Mouse (Mus musculus): ENCODE data around the gene Adpgk.
A peak's percentile ranks its signal among the peaks of the same experiment; 100 is the strongest.

Adpgk gene

DNA sequence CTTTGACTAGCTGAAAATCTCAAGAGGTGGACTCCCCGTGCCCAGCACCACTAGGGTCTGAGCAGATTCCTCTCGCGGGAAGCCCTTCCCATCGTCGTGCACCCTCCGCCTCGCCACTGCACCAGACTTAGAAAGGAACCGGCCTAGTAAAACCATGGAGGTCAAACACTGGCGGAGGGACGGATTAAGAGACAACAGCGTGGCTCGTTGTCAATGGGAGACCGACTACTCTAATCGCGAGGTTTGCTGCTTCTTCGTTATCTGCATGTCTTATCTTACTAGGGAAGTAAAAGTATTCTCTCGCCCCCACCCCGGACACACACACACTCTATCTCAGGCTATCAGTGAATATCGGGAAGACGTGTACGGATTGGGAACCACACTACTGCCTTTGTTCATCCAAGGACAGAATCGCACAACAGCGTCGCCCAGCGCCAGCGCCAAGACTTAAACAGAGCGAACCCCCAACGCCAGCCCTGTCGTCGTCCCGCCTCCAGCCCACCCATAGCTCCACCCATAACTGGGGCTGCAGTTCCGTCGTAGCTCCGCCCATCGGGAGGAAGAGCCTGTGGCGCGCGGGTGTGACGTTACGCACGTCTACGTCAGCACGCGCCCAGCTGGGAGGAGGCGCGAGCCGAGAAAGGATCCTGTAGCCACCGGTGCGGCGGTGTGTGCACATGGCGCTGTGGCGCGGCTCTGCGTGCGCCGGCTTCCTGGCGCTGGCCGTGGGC, at the start of gene Adpgk:
TSS of gene Adpgk (plus strand) at position 602 of the 731 bp plus-strand sequence.
- DNase-seq (ENCODE audit: low spot score): peak; percentile 82

DNA sequence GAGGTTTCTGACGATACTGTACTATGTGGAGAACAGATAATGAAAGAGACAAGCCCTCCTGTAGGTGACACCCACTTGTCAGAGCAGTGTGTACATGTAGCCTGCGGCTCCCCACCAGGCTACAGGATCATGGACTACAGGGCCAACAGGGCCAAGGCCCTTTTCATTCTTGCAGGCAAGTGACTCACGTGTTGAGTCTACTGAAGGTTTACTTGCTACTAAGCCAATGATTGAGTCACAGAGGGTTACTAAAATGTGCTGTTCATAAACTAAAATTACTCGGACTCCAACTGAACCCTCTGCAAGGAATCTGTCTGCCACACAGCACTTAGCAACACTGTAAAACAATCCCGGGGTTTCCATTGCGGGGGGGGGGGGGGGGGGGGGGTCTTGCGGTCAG, 46.2 kb upstream of the Adpgk start:
- no peak for DNase-seq (ENCODE audit: low spot score)

DNA sequence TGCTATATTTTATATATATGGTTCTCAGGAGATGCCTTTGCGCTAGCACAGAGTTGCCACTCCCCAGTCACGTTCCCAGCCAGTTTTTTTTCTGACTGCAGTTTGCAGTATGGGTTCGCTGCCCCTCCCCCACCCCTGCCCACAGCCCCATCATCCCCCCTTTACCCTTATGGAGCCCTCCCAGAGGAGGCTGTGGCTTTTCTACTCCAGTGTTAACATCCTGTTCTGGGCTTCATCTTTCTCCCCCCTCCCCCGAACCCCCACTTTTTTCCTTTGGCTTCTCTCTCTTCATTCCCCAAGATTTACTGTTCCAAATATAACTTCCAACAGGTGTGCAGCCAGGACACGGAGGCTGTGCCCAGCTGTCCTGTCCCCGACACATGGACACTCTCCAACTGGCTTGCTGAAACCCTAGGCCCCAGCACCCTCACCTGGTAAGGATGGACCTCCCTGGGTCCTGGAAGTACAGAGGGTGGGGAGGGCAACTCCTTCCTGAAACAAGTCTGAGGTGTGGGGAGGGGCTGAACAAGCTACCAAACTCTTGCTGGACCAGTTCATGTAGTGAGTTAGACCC, 44.8 kb upstream of the Adpgk start:
- DNase-seq (ENCODE audit: low spot score): no peak

DNA sequence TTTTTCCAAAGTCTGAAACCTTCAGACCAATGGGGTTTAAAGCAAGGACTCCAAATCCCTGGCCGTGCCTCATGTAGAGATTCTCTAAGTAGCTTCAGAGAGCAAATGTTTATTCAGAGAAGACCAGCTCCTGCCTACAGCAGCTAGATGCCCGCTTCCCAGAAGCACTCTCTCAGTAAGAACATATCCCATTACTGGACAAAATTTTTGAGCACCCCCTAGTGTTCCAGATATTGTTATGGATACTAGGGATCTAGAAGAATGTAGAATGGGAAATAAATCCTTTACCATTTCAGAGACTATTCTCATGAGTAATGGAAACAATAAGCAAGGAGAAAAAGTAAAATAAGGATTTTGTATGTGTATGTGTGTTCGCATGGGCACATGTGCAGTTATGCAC, 42.0 kb upstream of the Adpgk start:
- DNase-seq (ENCODE audit: low spot score): no peak

DNA sequence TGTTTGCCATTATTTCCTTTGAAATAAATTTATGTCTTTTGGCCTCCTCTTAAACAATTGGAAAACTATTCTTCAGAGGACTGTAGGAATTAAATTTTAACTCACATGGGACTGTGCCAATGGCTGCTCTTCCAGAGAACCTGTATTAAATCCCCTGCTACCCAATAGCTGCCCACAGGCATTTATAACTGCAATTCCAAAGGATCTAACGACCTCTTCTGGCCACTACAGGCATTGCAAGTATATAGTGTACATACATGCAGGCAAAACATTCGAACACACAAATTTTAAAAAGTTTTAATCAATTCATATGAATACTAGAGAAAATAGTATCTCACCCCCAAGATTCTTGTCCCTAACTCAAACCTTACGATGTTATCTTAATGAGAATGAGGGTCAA, 41.1 kb upstream of the Adpgk start:
- no peak for DNase-seq (ENCODE audit: low spot score)

DNA sequence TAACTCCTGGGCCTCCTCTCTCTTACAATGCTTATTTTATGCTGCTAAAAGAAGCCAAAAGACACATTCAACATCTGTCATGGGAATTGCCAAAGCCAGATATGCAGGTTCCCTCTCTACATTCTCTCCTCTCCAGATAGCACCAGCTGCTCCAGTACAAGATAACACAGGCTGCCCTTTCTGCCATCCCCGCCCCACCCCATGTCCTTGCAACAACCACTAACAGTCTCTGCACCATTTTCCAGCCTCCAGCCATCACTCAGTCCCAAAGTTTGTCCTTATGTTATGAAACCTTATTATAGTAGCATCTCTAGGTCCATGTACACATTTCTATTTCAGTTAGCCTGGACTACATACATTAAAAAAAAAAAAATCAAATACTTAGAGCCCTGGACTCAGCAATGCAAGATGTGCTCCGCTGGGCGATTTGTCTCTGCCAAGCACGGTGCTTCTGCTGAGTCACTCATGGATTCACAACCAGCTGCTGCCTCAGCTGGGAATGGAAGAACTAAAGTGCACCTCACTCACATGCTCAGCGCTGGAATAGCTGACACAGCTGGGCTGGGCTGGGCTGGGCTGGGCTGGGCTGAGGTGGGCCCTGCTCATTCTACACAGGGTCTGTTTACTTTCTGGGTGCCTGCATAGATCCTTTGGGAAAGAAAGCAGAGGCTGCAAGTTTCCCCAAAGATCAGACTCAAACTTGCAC, 36.5 kb upstream of the Adpgk start:
- no peak for DNase-seq (ENCODE audit: low spot score)

DNA sequence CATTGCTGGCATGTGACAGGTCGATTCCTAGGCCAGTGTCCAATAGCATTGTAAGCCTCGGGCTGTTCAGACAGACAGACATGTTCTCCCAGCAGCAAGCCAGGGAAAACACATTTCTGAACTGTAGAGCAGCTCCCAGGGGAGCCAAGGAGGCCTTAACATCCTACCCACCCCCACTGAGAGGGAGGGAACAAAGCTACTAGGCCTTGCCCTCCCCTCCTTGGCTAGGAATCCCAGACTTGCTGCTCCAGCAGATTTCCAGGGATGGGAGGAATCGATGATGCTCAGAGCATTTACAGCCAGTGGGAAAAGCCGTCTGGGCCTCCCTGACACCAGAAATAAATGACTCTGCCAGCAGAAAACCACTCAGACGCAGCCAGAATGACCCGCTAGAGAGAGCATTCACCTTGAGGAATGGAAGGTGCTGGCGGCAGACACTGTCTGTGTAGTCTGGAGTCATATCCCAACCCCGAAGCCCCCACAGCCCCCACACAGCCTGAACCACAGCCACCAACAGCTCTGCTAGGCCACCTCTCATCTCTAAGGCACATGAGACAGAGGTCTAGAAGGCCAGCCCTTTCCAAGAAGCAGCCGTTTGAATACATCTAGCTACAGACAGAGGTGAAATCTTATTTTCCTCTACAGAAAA, 31.4 kb upstream of the Adpgk start:
- DNase-seq (ENCODE audit: low spot score): no peak

DNA sequence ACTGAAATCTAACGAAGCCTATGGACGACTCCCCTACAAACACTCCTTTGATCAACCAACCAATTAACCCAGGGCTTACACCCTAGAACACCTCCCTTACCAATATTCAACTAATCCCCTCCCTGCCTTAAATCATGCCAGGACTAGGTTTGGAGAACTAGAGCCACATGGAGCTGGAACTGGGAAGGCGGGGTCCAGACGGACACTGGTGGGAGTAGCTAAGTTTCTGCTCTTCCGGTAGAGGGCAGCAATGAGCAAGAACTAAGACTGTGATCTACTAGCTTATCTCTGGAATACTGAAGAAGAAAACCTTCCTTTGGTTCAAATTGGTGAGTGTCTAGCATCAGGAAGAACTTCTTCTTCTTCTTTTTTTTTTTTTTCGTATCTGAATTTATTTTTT, 25.0 kb upstream of the Adpgk start:
- DNase-seq (ENCODE audit: low spot score): no peak

DNA sequence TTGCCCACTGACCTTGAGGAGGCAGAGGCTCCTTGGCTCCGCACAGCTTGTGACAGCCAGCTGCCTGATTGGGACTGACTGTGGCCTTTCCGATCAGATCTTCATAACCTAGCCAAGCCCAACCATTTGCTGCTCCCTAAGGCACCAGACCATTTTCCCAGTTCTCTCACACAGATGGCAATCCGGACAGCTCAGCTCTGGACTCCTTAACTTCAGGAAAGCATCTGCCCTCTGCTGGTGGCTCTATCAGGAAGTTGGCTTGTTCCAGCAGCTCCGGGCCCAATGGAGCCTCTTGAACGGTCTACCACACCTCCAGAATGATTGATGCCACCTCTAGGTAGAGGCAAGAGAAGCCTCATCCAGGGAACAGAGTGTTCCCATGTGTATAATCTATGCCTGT, 21.6 kb upstream of the Adpgk start:
- DNase-seq (ENCODE audit: low spot score): no peak

DNA sequence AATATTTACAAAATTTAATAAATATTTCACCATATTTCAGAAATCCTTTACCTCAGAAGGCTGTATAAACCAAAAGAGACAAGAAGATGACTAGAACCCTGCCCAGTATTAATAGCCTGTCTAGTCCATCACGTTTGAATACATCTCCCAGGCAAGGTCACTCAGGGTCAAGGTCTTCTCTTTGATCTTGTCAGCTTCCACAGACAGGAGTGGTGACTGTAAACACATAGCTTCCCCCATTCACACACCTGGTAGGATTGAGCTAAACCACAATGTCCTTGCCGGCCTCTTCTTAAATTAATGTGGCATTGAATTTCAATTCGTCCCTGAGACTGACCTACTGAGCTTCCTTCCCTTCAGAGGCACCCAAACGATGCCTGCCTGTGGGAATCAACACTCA, 20.3 kb upstream of the Adpgk start:
- no peak for DNase-seq (ENCODE audit: low spot score)

DNA sequence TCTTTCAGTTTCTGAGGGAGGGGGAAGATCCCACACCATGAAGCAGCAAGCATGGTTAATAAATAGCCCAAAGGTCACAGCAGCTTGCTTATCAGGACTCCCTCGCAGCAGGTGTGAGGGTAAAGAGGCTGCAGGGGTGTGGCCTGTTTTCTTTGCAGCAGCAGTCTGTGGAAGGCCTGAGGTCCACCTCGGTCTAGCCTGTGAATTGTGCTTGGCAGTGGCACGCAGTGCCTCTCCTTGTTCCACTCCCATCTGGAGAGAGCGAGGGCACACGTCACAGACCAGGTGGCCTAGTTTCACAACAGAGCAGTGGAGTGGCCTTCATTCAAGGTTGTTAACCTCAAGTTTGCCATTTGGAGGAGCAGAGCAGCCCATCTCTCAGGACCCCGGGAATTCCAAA, 19.6 kb upstream of the Adpgk start:
- DNase-seq (ENCODE audit: low spot score): no peak

DNA sequence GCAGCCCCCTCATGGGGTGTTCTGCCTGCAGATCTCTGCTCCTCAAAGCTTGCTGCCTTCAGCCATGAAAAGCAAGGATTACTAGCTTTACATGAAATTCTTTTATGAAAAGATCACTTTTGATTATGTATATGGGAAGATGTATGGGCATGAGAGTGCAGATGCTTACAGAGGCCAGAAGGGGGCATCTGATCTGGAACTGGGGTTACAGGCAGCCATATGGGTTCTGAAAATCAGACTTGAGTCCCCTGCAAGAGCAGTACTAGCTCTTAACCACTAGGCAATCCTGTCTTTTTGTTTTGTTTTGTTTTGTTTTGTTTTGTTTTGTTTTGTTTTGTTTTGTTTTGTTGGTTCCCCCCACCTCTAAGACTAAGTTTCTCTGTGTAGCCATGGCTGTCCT, 18.2 kb upstream of the Adpgk start:
- DNase-seq (ENCODE audit: low spot score): no peak

DNA sequence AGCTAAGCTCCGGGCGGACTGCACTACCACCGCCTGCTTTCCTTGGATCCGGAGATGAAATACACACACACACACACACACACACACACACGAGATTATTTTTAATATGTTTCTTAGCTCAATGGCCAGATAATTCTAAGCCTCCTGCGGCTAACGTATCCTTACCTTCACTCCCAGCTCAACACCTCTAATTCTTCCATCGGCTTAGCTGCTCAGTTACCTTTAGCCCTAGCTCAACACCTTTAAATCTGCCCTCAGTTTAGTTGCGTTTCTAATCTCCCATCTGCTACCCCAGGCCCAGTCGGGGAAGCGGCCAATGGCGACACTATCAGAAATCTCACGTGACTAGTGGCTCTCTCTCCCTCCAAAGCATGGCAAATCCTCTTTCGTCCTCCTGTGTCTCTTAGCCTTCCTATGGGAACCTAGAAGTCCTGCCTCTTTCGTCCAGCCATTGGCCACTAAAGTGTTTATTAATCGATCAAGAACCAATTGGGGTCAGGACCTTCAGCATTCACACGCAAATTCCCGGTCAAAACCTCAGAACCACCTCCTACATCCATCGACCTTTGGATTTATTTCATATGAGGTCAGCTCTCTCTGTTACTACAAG, 16.4 kb upstream of the Adpgk start:
- DNase-seq (ENCODE audit: low spot score): no peak

DNA sequence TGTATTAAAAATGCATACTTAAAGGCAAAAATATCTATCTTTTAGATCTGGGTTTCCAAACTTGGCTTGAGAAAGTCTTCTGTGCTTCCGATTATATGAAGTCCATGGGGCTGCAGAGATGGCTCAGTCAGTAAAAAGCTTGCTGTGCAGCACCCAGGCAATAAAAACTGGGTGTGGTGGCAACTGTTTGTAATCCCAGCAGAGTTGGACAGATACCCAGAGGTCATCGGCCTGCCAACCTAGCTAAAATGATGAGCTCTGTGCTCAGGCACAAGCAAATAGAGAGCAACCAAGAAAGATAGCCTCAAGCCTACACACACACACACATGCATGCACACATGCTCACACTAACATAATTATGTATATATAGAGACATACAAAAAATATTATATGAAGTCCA, 13.2 kb upstream of the Adpgk start:
- no peak for DNase-seq (ENCODE audit: low spot score)

DNA sequence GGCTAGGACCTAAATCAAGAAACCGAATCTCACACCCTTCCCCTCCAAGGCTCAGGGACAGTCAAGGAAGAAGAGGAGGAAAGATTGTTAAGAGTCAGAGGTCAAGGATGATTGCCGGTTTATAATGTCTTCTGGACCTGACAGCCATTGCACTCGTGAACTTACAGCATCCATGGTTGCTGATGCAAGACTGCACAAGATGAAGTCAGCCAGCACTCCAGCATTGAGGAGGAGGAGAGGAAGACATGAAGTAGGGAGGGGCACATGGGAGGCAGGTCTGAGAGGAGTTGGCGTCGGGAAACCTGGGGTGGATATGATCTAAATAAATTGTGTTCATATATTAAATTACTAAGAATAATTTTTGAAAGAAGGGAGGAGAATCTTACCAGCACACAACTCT, 12.7 kb upstream of the Adpgk start:
- no peak for DNase-seq (ENCODE audit: low spot score)

DNA sequence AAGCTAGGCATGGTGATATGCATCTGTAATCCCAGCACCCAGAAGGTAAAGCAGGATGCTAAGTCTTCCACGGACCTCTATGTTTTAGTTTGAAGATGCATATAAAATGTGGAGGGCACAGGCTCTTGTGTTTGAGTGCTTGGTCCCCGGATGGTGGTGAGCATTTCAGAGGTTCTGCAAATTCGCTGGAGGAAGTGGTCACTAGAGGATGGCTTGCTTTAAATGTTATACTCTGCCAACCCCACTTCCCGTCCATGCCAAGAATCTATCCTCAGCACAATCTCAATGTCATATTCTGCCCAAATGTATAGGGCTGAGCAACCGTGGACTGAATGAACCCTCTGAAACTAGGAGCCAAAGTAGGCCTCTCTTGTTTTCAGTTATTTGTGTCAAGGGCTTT, 10.5 kb upstream of the Adpgk start:
- no peak for DNase-seq (ENCODE audit: low spot score)

DNA sequence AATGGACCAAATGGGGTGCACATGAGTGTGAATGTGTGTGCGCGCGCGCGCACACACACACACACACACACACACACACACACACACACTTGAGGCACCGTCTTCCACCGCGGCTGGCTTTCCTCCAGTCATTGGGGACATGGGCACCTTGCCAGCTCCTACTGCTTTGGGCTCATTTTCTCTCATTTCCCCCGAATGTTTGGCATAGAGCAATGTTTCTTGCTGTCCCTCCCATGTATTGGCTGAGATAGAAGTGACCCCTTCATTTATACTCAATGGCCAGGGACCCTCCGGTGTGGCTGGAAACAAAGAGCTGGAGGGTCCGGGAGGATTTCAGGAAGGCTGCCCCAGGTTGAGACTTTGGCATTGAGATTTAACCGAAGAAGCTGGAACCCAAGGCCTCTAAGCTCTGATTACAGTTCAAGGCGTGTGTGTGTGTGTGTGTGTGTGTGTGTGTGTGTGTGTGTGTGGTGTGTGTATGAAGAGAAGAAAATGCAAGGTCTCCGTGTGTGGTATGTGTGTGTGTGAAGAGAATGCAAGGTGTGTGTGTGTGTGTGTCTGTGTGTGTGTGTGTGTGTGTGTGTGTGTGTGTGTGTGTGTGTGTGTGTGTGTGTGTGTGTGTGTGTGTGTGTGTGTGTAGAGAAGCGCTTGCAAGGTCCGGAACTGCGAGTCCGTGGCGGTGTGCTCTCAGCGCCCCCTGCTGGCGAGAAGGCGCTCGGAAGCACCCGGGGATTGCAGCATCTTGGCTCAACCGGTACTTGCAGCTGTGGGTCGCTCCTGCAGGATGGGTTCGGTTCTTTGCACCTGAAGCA, 9.3 kb upstream of the Adpgk start:
- DNase-seq (ENCODE audit: low spot score): peak; percentile 56

DNA sequence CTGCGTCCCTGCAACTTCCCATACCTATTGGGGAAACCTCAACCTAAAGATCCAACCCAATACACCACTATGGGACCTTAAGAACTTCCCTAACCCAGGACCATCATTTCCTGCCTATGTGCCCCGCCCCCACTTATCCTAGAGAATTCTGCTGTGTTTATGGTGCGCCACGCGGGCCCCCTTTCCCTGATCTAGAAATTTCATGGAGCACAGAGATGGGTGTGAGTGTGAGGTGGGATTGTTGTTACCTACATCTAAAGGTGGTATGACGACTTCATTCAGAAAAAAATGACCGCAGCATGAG, 8.7 kb upstream of the Adpgk start:
- DNase-seq (ENCODE audit: low spot score): no peak

DNA sequence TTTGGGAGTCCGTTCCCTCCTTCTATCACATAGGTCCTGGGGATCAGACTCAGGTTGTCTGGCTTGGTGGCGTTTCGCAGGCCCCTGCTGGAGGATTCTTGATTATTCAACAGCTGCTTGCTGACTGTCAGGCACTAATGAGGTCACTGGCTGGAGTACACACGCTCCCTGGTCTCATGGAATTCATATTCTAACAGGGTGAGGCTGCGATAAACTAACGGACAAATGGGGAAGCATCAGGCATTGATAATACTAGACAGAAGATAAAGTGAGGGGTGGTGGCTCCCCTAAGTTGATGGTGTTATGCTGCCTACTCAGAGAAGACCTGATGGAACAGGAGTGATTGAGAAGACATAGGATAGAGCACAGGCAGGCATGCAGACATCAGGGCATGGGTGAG, 5.7 kb upstream of the Adpgk start:
- DNase-seq (ENCODE audit: low spot score): no peak

DNA sequence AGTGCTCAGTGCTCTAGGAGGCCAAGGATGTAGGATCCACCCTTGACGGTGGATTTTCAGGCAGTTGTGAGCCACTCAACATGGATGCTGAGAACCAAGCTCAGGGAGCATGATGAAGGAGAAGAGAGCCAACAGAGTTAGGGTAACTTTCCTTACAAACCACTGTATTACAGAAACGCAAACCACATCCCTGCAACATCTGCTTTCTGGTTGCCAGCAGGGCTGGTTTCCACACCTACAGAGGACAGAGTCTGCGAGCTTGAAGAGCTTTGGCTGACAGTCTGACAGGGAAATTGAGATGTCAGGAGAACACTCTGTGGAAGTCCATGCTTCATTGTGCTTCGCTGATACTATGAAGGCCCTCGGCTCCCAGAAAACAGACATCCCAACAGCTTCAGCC, 3.3 kb upstream of the Adpgk start:
- no peak for DNase-seq (ENCODE audit: low spot score)

DNA sequence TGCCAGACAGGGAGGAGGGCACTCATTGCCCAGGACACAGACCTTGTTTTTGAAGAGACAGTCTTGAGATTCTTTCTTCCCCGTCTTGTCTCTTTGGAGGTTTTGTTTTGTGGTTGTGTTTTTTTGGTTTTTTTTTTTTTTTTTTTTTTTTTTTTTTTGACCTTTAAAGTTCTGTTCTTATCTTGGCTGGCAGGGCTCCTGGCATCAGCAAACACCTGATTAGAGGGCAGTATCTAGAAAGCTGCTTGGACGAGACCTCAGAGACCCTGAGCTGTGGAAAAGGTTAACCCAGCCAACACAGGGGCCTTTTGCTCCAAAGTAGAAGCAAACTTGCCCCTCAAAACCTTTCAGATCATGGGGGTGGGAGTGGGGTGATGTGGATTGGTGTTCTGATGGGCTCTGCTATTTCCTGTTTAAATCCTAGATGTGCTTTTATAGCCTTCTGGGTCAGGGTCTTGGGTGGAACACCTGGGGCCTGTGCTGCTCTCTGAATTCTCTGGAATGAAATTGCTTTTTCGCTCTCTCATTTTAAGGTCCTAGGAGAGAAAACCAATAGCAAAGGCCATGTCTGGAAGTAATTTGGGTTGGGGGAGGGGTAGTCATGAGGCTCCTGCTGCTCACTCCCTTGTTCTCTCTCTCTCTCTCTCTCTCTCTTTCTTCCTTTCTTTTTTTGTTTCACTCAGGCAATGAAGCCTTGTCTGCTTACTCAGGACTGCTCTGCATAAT, 2.5 kb upstream of the Adpgk start:
- no peak for DNase-seq (ENCODE audit: low spot score)

All from ovary, postnatal 10 days (tissue).